Mouse (Mus musculus): ENCODE measurements at regions not wholly inside any gene's neighbourhood (a gene's known extent, or its start where the extent isn't known, plus 50 kb on each side); places are given as distances from the start of the nearest gene placed in this dataset.

DNA sequence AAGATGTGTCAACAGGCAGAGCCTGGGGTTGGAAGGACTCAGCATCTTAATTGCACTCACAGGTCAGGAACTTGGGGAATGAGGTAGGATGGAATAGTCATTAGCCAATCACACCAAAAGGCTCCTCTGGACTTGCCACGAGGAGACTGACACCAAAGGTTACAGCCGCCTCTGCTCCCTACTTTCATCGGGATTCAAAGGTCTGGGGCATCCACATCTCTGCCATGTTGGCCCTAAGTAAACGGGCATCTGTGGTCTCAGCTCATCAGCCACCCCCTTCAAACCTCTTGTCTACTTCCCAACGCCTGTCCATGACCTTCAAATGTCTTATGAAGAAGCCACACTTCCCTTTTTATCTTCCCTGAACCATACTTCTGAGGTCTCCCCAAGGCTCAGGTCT, 78.1 kb upstream of the Gm26657 start:
- Histone ChIP-seq H3K9me3 (ENCODE audit: control insufficient read depth) (no peaks in the 10 kb centered on the region), H3K9ac (ENCODE audit: low read depth, low read length) (no peak overlapping the region), H3K4me3 (ENCODE audit: low read depth, low read length) (no peak overlapping the region), H3K36me3 (ENCODE audit: control insufficient read depth, insufficient read depth) (no peaks in the 10 kb centered on the region), H3K27me3 (replicated peaks; ENCODE audit: control insufficient read depth, insufficient read depth, low read length) (no peaks in the 10 kb centered on the region), H3K4me2 (replicated peaks; ENCODE audit: low read depth) (no peak overlapping the region), H3K27ac (ENCODE audit: low read depth, low read length) (no peak overlapping the region), H3K4me1 (replicated peaks; ENCODE audit: control insufficient read depth, insufficient read depth, low read length) (no peaks in the 10 kb centered on the region)
- TF ChIP-seq CTCF (IDR thresholded peaks at IDR 0.05; ENCODE audit: low read depth), result no peak
- WGBS, result 71% methylated on average over 5 of the region's 5 CpGs
- no peak for ATAC-seq

DNA sequence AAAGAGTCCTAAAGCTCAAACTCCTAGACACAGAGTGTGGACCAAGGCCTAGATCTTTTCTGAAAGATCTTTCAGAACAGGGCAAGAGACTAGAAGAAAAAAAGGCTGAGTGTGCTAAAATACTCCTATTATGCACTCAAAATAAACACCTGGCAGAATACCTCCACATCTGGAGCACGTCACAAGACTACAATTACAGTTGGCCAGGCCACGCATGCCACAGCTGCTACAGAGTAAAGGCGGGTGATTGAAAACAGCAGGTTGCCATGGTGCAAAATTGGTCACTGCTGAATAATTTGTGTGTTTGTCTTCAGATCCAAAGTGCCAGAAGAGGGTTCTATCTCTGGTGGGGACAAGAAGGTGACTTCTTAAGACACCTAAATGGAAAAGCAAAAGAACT, 82.8 kb upstream of the Gm26657 start:
- H3K9ac ChIP-seq (ENCODE audit: low read depth, low read length), result no peak overlapping the region
- H3K4me2 ChIP-seq (replicated peaks; ENCODE audit: low read depth), result no peak overlapping the region
- WGBS, result 74% methylated on average over 3 of the region's 3 CpGs
- H3K36me3 ChIP-seq (ENCODE audit: control insufficient read depth, insufficient read depth), result no peaks in the 10 kb centered on the region
- no peak overlapping the region for H3K27ac ChIP-seq (ENCODE audit: low read depth, low read length)
- no peak for ATAC-seq
- no peak overlapping the region for H3K4me3 ChIP-seq (ENCODE audit: low read depth, low read length)
- no peak for TF ChIP-seq CTCF (IDR thresholded peaks at IDR 0.05; ENCODE audit: low read depth)
- H3K4me1 ChIP-seq (replicated peaks; ENCODE audit: control insufficient read depth, insufficient read depth, low read length), result no peaks in the 10 kb centered on the region
- H3K9me3 ChIP-seq (ENCODE audit: control insufficient read depth), result no peaks in the 10 kb centered on the region
- no peaks in the 10 kb centered on the region for H3K27me3 ChIP-seq (replicated peaks; ENCODE audit: control insufficient read depth, insufficient read depth, low read length)

DNA sequence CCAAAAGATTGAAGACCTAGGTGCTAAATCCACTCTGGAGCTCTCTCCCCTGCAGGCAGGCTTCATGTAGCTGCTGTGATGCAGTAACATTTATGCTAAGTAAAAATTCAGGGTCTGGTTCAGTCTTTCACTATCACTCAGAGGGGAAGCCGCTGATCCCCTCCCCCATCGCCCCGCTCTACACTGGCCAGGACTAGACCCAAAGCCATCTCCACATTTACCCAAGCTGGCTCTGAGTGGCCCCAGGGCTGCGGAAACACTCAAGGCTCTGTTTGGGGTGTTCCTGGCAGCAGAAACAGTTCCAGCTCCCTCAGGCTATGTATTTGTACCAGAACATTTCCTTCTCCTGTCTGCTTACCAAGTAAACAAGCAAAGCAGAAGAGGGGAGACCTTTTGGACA, 85.5 kb upstream of the Gm26657 start:
- no peaks in the 10 kb centered on the region for H3K27me3 ChIP-seq (replicated peaks; ENCODE audit: control insufficient read depth, insufficient read depth, low read length)
- ATAC-seq, result no peak
- no peak overlapping the region for H3K4me3 ChIP-seq (ENCODE audit: low read depth, low read length)
- WGBS, result 83% methylated on average over 4 of the region's 4 CpGs
- TF ChIP-seq CTCF (IDR thresholded peaks at IDR 0.05; ENCODE audit: low read depth), result no peak
- no peaks in the 10 kb centered on the region for H3K9me3 ChIP-seq (ENCODE audit: control insufficient read depth)
- H3K9ac ChIP-seq (ENCODE audit: low read depth, low read length), result no peak overlapping the region
- no peaks in the 10 kb centered on the region for H3K4me1 ChIP-seq (replicated peaks; ENCODE audit: control insufficient read depth, insufficient read depth, low read length)
- H3K27ac ChIP-seq (ENCODE audit: low read depth, low read length), result no peak overlapping the region
- no peaks in the 10 kb centered on the region for H3K36me3 ChIP-seq (ENCODE audit: control insufficient read depth, insufficient read depth)
- no peak overlapping the region for H3K4me2 ChIP-seq (replicated peaks; ENCODE audit: low read depth)

DNA sequence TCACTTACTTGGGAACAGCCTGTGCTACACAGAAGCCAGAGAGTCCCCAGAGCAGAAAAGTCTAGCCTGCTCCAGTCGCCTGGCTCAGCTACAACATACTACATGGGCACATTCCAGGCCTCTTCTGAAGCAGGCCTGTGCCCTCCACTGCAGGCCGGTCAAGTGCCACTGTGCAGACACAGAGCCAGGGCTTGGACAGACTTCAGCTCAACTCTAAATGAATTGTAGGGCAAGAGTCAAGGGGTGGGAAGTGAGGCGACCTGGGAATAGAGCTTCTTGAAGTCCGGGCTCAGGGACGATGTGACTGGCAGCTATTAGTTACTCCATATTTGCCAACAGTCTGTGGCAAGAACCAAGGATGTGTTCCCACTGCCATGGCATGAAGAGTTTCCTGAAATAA, 87.1 kb upstream of the Gm26657 start:
- H3K9ac ChIP-seq (ENCODE audit: low read depth, low read length), result no peak overlapping the region
- H3K9me3 ChIP-seq (ENCODE audit: control insufficient read depth), result no peaks in the 10 kb centered on the region
- TF ChIP-seq CTCF (IDR thresholded peaks at IDR 0.05; ENCODE audit: low read depth), result no peak
- ATAC-seq, result no peak
- no peak overlapping the region for H3K4me2 ChIP-seq (replicated peaks; ENCODE audit: low read depth)
- H3K4me1 ChIP-seq (replicated peaks; ENCODE audit: control insufficient read depth, insufficient read depth, low read length), result no peaks in the 10 kb centered on the region
- H3K36me3 ChIP-seq (ENCODE audit: control insufficient read depth, insufficient read depth), result no peaks in the 10 kb centered on the region
- 86% methylated on average over 5 of the region's 5 CpGs for WGBS
- H3K4me3 ChIP-seq (ENCODE audit: low read depth, low read length), result no peak overlapping the region
- H3K27ac ChIP-seq (ENCODE audit: low read depth, low read length), result no peak overlapping the region
- H3K27me3 ChIP-seq (replicated peaks; ENCODE audit: control insufficient read depth, insufficient read depth, low read length), result no peaks in the 10 kb centered on the region

DNA sequence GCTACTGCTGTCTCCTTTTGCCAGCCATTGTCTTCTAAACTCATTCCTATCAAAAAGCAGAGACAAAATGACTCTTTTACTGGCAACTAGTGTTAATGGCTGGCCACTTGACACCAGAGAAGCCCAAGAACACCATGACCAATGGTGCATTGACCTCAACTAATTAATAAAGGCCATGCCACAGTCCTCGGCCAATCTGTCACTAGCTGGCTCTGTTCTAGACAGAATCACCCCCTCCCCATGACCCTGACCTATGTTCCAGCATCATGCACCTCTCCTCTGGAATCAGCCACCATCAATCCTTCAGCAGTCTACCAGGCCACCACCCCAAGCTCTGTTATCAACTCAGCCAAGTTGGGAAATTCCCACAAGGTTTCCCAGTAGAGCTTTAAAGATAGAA, 90.1 kb upstream of the Gm26657 start:
- Histone ChIP-seq H3K36me3 (ENCODE audit: control insufficient read depth, insufficient read depth) (no peaks in the 10 kb centered on the region), H3K27me3 (replicated peaks; ENCODE audit: control insufficient read depth, insufficient read depth, low read length) (no peaks in the 10 kb centered on the region), H3K4me3 (ENCODE audit: low read depth, low read length) (no peak overlapping the region), H3K9me3 (ENCODE audit: control insufficient read depth) (no peaks in the 10 kb centered on the region), H3K4me2 (replicated peaks; ENCODE audit: low read depth) (no peak overlapping the region), H3K9ac (ENCODE audit: low read depth, low read length) (no peak overlapping the region), H3K27ac (ENCODE audit: low read depth, low read length) (no peak overlapping the region), H3K4me1 (replicated peaks; ENCODE audit: control insufficient read depth, insufficient read depth, low read length) (no peaks in the 10 kb centered on the region)
- no peak for TF ChIP-seq CTCF (IDR thresholded peaks at IDR 0.05; ENCODE audit: low read depth)
- ATAC-seq, result no peak
- 88% methylated on average over 1 of the region's 1 CpGs for WGBS

DNA sequence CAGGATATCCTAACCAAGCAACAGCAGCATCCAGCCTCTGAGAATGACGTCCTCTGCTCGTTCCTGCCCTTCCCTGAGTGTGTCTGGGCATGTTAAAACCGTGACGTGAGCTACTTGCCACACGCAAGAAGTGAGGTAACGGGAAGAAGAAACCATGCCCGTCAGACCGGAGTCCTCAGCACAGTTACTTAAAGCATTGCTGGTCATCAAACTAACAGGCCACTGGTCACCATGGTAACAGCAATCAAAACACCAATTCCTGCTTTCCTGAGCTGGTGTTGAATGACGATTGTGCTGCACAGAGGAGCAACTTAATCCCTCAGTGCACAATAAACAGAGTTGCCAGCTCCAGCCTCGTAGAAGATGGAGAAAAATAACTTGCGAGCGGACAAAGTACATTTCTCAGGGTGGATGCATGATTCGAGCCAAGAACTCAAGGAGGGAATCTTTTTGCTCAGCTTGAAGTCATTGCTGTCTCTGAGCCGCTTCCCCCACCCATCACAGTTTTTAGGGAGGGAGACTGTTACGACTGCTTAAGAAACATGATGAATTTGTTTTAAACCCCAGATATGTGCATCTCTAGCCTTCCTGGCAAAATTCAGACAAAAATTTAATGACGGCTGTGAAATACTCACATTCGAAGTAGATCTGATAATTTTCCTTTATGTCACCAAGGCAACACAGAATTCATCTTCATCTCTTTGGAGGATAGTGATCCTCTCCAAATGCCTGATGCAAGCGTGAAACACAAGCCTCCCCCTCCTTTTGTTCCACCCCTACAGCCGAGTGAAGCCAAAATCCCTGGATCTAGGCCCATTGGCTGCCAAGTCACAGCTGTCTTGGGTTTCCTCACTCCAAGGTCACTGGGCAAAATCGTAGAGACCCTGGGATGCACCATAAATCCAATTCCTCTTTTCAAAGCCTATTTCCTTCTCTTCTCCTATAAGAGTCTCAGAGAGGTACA, 95.6 kb upstream of the Gm26657 start:
- no peak for ATAC-seq
- Histone ChIP-seq H3K36me3 (ENCODE audit: control insufficient read depth, insufficient read depth) (no peaks in the 10 kb centered on the region), H3K27ac (ENCODE audit: low read depth, low read length) (no peak overlapping the region), H3K4me3 (ENCODE audit: low read depth, low read length) (no peak overlapping the region), H3K9ac (ENCODE audit: low read depth, low read length) (no peak overlapping the region), H3K9me3 (ENCODE audit: control insufficient read depth) (no peaks in the 10 kb centered on the region), H3K4me1 (replicated peaks; ENCODE audit: control insufficient read depth, insufficient read depth, low read length) (no peaks in the 10 kb centered on the region), H3K4me2 (replicated peaks; ENCODE audit: low read depth) (no peak overlapping the region), H3K27me3 (replicated peaks; ENCODE audit: control insufficient read depth, insufficient read depth, low read length) (no peaks in the 10 kb centered on the region)
- TF ChIP-seq CTCF (IDR thresholded peaks at IDR 0.05; ENCODE audit: low read depth), result no peak
- WGBS, result 32% methylated on average over 20 of the region's 20 CpGs

Data from intestine, postnatal 0 days (tissue).